Mouse (Mus musculus): ENCODE results near the gene D930048N14Rik.

The D930048N14Rik gene

GRCm38 (mm10) chr11:51627425-51627824, 23.3 kb upstream of the D930048N14Rik start:
- CTCF ChIA-PET: no interaction called here

- CTCF ChIA-PET: no interaction called here
Measured at GRCm38 (mm10) chr11:51627907-51628306, 22.8 kb upstream of the D930048N14Rik start.

- CTCF ChIA-PET: interaction anchor here (0.7 kb wide), 1 partner anchor 11 kb away, joined by 3 read pairs; no protein-coding TSS in a partner anchor
Measured at GRCm38 (mm10) chr11:51629651-51630314, 21.0 kb upstream of the D930048N14Rik start.

GRCm38 (mm10) chr11:51632130-51632753, 18.5 kb upstream of the D930048N14Rik start:
- CTCF ChIA-PET: no interaction called here

- CTCF ChIA-PET: interaction anchor here (0.7 kb wide), 1 partner anchor 47 kb away, joined by 3 read pairs; no protein-coding TSS in a partner anchor
Measured at GRCm38 (mm10) chr11:51633200-51633599, 17.6 kb upstream of the D930048N14Rik start.

- CTCF ChIA-PET: interaction anchor here (0.7 kb wide), 2 partner anchors 11 to 47 kb away, joined by 3 read pairs; no protein-coding TSS in a partner anchor
Measured at GRCm38 (mm10) chr11:51633721-51634120, 17.0 kb upstream of the D930048N14Rik start.

- CTCF ChIA-PET: interaction anchor here (0.6 to 1.2 kb wide), 2 partner anchors 8 to 140 kb away, joined by 3 read pairs; no protein-coding TSS in a partner anchor
Measured at GRCm38 (mm10) chr11:51635127-51635524, 15.6 kb upstream of the D930048N14Rik start.

- CTCF ChIA-PET: interaction anchor here (0.6 to 1.2 kb wide), 3 partner anchors 8 to 139 kb away, joined by 3 to 6 read pairs (median 3); no protein-coding TSS in a partner anchor
Measured at GRCm38 (mm10) chr11:51635525-51636322, 15.0 kb upstream of the D930048N14Rik start, which contains the start of gene Rmnd5b. Gene Rmnd5b, minus strand, starts transcription at chr11:51635896.

- CTCF ChIA-PET: interaction anchor here (1.1 to 1.2 kb wide), 2 partner anchors 7 to 13 kb away, joined by 3 to 6 read pairs; no protein-coding TSS in a partner anchor
Measured at GRCm38 (mm10) chr11:51636323-51636684, 14.4 kb upstream of the D930048N14Rik start.

GRCm38 (mm10) chr11:51637971-51638414, 12.8 kb upstream of the D930048N14Rik start:
- CTCF ChIA-PET: interaction anchor here (0.9 kb wide), 1 partner anchor 22 kb away, joined by 5 read pairs; no protein-coding TSS in a partner anchor

GRCm38 (mm10) chr11:51638497-51638896, 12.3 kb upstream of the D930048N14Rik start:
- CTCF ChIA-PET: interaction anchor here (0.7 to 0.9 kb wide), 2 partner anchors 23 to 32 kb away, joined by 3 to 5 read pairs; no protein-coding TSS in a partner anchor

GRCm38 (mm10) chr11:51640748-51641147, 10.0 kb upstream of the D930048N14Rik start:
- CTCF ChIA-PET: interaction anchor here (0.5 to 0.7 kb wide), 3 partner anchors 11 to 51 kb away, joined by 3 to 6 read pairs (median 3); partner anchors contain the start of gene 0610009B22Rik

GRCm38 (mm10) chr11:51643202-51643601, 7.6 kb upstream of the D930048N14Rik start:
- CTCF ChIA-PET: interaction anchor here (0.5 kb wide), 1 partner anchor 7 kb away, joined by 3 read pairs; the partner anchor contains the start of gene Rmnd5b

GRCm38 (mm10) chr11:51643761-51644160, 7.0 kb upstream of the D930048N14Rik start:
- CTCF ChIA-PET: interaction anchor here (0.5 to 1.4 kb wide), 2 partner anchors 8 to 10 kb away, joined by 3 read pairs; partner anchors contain the start of gene Rmnd5b

- CTCF ChIA-PET: interaction anchor here (1.4 kb wide), 1 partner anchor 10 kb away, joined by 3 read pairs; no protein-coding TSS in a partner anchor
Measured at GRCm38 (mm10) chr11:51644217-51644616, 6.5 kb upstream of the D930048N14Rik start.

GRCm38 (mm10) chr11:51645293-51645692, 5.5 kb upstream of the D930048N14Rik start:
- CTCF ChIA-PET: interaction anchor here (0.6 to 1.4 kb wide), 2 partner anchors 11 to 198 kb away, joined by 3 read pairs; no protein-coding TSS in a partner anchor

GRCm38 (mm10) chr11:51646245-51646644, 4.5 kb upstream of the D930048N14Rik start:
- CTCF ChIA-PET: no interaction called here

GRCm38 (mm10) chr11:51646751-51647667, 3.7 kb upstream of the D930048N14Rik start:
- CTCF ChIA-PET: interaction anchor here (0.6 kb wide), 1 partner anchor 1960 kb away, joined by 3 read pairs; no protein-coding TSS in a partner anchor

- CTCF ChIA-PET: interaction anchor here (1.9 kb wide), 1 partner anchor 13 kb away, joined by 6 read pairs; the partner anchor contains the start of gene Rmnd5b
Measured at GRCm38 (mm10) chr11:51648566-51648965, 2.2 kb upstream of the D930048N14Rik start.

All from spleen, embryonic (tissue).